Mouse (Mus musculus): ENCODE data around the gene Wdr45.

DNA sequence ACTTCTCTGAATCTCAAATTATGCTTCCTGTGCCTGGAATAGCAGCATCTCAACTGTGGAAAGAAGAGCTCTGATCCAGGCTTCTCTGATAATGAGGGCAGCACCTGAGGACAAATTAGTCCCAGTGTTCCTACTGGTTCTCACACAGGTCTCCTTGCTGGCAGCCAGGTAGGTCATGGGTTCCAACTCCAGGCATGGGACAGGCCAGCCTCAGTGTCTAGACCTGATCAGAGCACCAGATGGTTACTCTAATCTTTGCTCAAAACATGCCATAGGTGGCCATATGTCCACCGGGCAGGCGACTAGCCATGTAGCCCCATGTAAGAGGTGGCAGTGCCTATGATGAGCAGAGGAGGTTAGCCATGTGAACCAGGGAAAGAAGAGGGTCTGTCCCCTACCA lies 25.8 kb upstream of the Wdr45 start:
- TF ChIP-seq GATA1 (IDR thresholded peaks at IDR 0.05; ENCODE audit: borderline replicate concordance, low read length): no peak
- no peak for TF ChIP-seq FLI1 (IDR thresholded peaks at IDR 0.05; ENCODE audit: low read length)
